Mouse (Mus musculus) bone marrow, adult 2 months (tissue): ENCODE data around the gene Psg25.

Source experiments
- CTCF ChIP-seq: fragments of 200-500 bp; IDR thresholded peaks from 2 replicates; pipeline ENCODE4 v1.5.1; 2011; ENCODE audit warnings: low read length, control low read depth; ENCODE audit not compliant: control insufficient read depth, insufficient read depth
- POLR2A ChIP-seq: fragments of 200-500 bp; IDR thresholded peaks from 2 replicates; pipeline ENCODE4 v1.6.1; 2011; ENCODE audit warnings: low read depth, mild to moderate bottlenecking, control low read depth, low read length, borderline replicate concordance; ENCODE audit not compliant: control insufficient read depth

GRCm38 (mm10) chr7:18559850-18560249 lies 27.8 kb upstream of the Psg25 start:
- TF ChIP-seq CTCF (no peak), POLR2A (no peak)
